Mouse (Mus musculus) thymus, adult 2 months (tissue): ENCODE measurements at regions not wholly inside any gene's neighbourhood (a gene's known extent, or its start where the extent isn't known, plus 50 kb on each side); places are given as distances from the start of the nearest gene placed in this dataset.

Experiments used
- CTCF ChIP-seq: fragments of 200-500 bp; IDR thresholded peaks from 2 replicates; pipeline ENCODE4 v1.5.1; 2012; ENCODE audit warnings: mild to moderate bottlenecking, control low read depth, low read length, moderate library complexity, borderline replicate concordance; ENCODE audit not compliant: control insufficient read depth, poor library complexity, insufficient read depth; ENCODE audit errors: extremely low read depth
- POLR2A ChIP-seq: fragments of 200-500 bp; IDR thresholded peaks from 2 replicates; pipeline ENCODE4 v1.6.1; 2012; ENCODE audit warnings: mild to moderate bottlenecking, low read length, control low read depth, moderate library complexity; ENCODE audit not compliant: control insufficient read depth, poor library complexity, insufficient read depth; ENCODE audit errors: extremely low read depth

DNA sequence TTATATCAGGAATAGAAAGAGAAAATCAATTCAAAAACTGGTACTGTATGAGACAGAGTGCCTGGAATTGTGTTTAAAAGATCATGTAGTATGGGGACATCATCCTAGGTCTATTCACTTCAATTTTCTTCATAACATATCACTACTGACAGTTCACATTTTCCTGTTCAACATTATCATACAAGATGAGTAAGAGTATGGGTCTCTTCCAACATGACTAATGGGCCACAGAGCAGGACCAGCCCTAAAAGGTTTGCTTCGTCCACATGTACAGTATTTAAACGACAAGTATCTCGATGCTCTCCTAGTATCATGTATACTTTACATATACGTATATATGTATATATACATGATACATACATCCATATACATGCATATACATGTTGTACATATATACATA is 164.8 kb upstream of the Atp1b1 start:
- TF ChIP-seq POLR2A (no peak), CTCF (no peak)
